9 mouse cellular contexts compared by ENCODE assay signal in genomic region chr5:33393803-33394202, GRCm38 (mm10). TPM values are rescaled to one million over a fixed set of nuclear protein-coding genes. Genes with fewer than 3 reads are reported as not detected.
A peak's percentile ranks its signal among the peaks of the same experiment; 100 is the strongest.
DNase-seq lines count a peak whose midpoint lies in the region; ATAC-seq and TF ChIP-seq lines count a peak whose summit lies in the region.
"Had no signal": no experiment of that assay in that cellular context is flagged by ENCODE, and none has a peak within 500 bp of the region (broad histone marks: within the 10 kb centered on the region; RNA-seq: fewer than 3 reads in every experiment).

No protein-coding gene starts in this region.

- H3K4me2 ChIP-seq in embryonic facial prominence, embryonic 15.5 days (replicated peaks) = no peak overlapping the region
- no peak overlapping the region for H3K4me2 ChIP-seq in heart, embryonic 14.5 days (ENCODE audit: low read length)
- H3K4me2 ChIP-seq in liver, embryonic 12.5 days = no peak overlapping the region
- H3K4me2 ChIP-seq in neural tube, embryonic 12.5 days (replicated peaks) = no peak overlapping the region

- no peak overlapping the region for H3K27ac ChIP-seq in embryonic facial prominence, embryonic 15.5 days (replicated peaks)
- H3K27ac ChIP-seq in heart, embryonic 14.5 days (replicated peaks in 1 of 2; ENCODE audit: control insufficient read depth in 1 of 2, insufficient read depth in 1 of 2, low read depth in 2 of 2, low read length in 2 of 2) = no peak overlapping the region
- H3K27ac ChIP-seq in liver, embryonic 12.5 days = no peak overlapping the region
- H3K27ac ChIP-seq in neural tube, embryonic 12.5 days = no peak overlapping the region
- no peak overlapping the region for H3K27ac ChIP-seq in testis, adult 2 months (ENCODE audit: control insufficient read depth, insufficient read depth, low read depth, low read length)

- 0 out of 2 replicates have a peak, but pooled peaks have one; percentile 51 for ATAC-seq in embryonic facial prominence, embryonic 15.5 days (ENCODE audit: insufficient number of reproducible peaks, low FRiP score, low TSS enrichment, low read depth)
- 0 out of 2 replicates have a peak, but pooled peaks have one; percentile 42 for ATAC-seq in heart, embryonic 14.5 days (ENCODE audit: insufficient number of reproducible peaks, insufficient read depth, low FRiP score, low read depth)
- ATAC-seq in liver, embryonic 12.5 days = 0 out of 2 replicates have a peak, but pooled peaks have one; percentile 49
- peak; percentile 58; the same call in 1 of the 2 replicates for ATAC-seq in neural tube, embryonic 12.5 days (ENCODE audit: low FRiP score, low read depth)

- DNase-seq in CD4-positive helper T cell, adult 2 months (ENCODE audit: low read depth, low spot score) = peak; percentile 74
- peak; percentile 79 to 82 for DNase-seq in adrenal gland, postnatal 36 days
- DNase-seq in kidney, postnatal 14 days = peak; percentile 86

- H3K4me1 ChIP-seq in embryonic facial prominence, embryonic 15.5 days = no peaks in the 10 kb centered on the region
- H3K4me1 ChIP-seq in heart, embryonic 14.5 days (ENCODE audit: control insufficient read depth in 2 of 2, insufficient read depth in 2 of 2, low read length in 2 of 2) = no peaks in the 10 kb centered on the region
- no peaks in the 10 kb centered on the region for H3K4me1 ChIP-seq in liver, embryonic 12.5 days
- H3K4me1 ChIP-seq in neural tube, embryonic 12.5 days = peaks cover 4% of the 10 kb centered on the region; the same call in 1 of the 2 replicates
- H3K4me1 ChIP-seq in testis, adult 2 months (ENCODE audit: control insufficient read depth, insufficient read depth, low read length) = no peaks in the 10 kb centered on the region

- no peak overlapping the region for H3K4me3 ChIP-seq in embryonic facial prominence, embryonic 15.5 days (replicated peaks)
- H3K4me3 ChIP-seq in heart, embryonic 14.5 days (ENCODE audit: control insufficient read depth in 1 of 2, insufficient read depth in 1 of 2, low read depth in 1 of 2, low read length in 2 of 2) = no peak overlapping the region
- H3K4me3 ChIP-seq in liver, embryonic 12.5 days = no peak overlapping the region
- no peak overlapping the region for H3K4me3 ChIP-seq in neural tube, embryonic 12.5 days
- no peak overlapping the region for H3K4me3 ChIP-seq in testis, adult 2 months (ENCODE audit: control insufficient read depth, low read depth, low read length)
- H3K4me3 ChIP-seq: erythroblast, embryonic 14.5 days had no signal

- H3K9me3 ChIP-seq in embryonic facial prominence, embryonic 15.5 days (replicated peaks) = no peaks in the 10 kb centered on the region
- H3K9me3 ChIP-seq in heart, embryonic 14.5 days (ENCODE audit: control insufficient read depth, low read length) = no peaks in the 10 kb centered on the region
- H3K9me3 ChIP-seq in liver, embryonic 12.5 days (replicated peaks) = no peaks in the 10 kb centered on the region
- H3K9me3 ChIP-seq in neural tube, embryonic 12.5 days = no peaks in the 10 kb centered on the region

- peaks cover 39% of the 10 kb centered on the region for H3K36me3 ChIP-seq in embryonic facial prominence, embryonic 15.5 days
- 0 out of 2 replicates have a peak, but pooled peaks cover 12% of the 10 kb centered on the region for H3K36me3 ChIP-seq in heart, embryonic 14.5 days (ENCODE audit: control insufficient read depth, insufficient read depth, low read length)
- H3K36me3 ChIP-seq in liver, embryonic 12.5 days = peaks cover 25% of the 10 kb centered on the region
- H3K36me3 ChIP-seq in neural tube, embryonic 12.5 days = peaks cover 16% of the 10 kb centered on the region; the same call in 1 of the 2 replicates
- H3K36me3 ChIP-seq in testis, adult 2 months (ENCODE audit: control insufficient read depth, insufficient read depth, low read length) = peaks cover 2% of the 10 kb centered on the region; the same call in 1 of the 2 replicates

- TF ChIP-seq POLR2A in testis, adult 2 months (IDR thresholded peaks at IDR 0.05; ENCODE audit: control insufficient read depth, low read depth, low read length) = no peak

- 16% methylated on average over 7 of the region's 7 CpGs for WGBS in embryonic facial prominence, embryonic 15.5 days
- 14% methylated on average over 7 of the region's 7 CpGs for WGBS in heart, embryonic 14.5 days
- WGBS in liver, embryonic 12.5 days (ENCODE audit: insufficient replicate concordance) = 20% methylated on average over 7 of the region's 7 CpGs
- 19% methylated on average over 7 of the region's 7 CpGs for WGBS in neural tube, embryonic 12.5 days

- no peaks in the 10 kb centered on the region for H3K27me3 ChIP-seq in embryonic facial prominence, embryonic 15.5 days
- no peaks in the 10 kb centered on the region for H3K27me3 ChIP-seq in heart, embryonic 14.5 days (ENCODE audit: control insufficient read depth, insufficient read depth, low read length)
- H3K27me3 ChIP-seq in liver, embryonic 12.5 days (replicated peaks) = no peaks in the 10 kb centered on the region; the same call in 1 of the 2 replicates
- no peaks in the 10 kb centered on the region for H3K27me3 ChIP-seq in neural tube, embryonic 12.5 days (replicated peaks)
- H3K27me3 ChIP-seq in testis, adult 2 months (ENCODE audit: control insufficient read depth, insufficient read depth, low read length) = no peaks in the 10 kb centered on the region

- TF ChIP-seq CTCF in testis, adult 2 months (IDR thresholded peaks at IDR 0.05; ENCODE audit: control insufficient read depth, insufficient read depth, insufficient replicate concordance, low read depth, low read length) = peak; percentile 89; the same call in 1 of the 2 replicates

- no peak overlapping the region for H3K9ac ChIP-seq in embryonic facial prominence, embryonic 15.5 days
- H3K9ac ChIP-seq in heart, embryonic 14.5 days (ENCODE audit: low read length) = no peak overlapping the region
- H3K9ac ChIP-seq in liver, embryonic 12.5 days = no peak overlapping the region
- no peak overlapping the region for H3K9ac ChIP-seq in neural tube, embryonic 12.5 days

RNA-seq across cellular contexts. Expression of gene Uvssa, which starts 15.5 kb away (rescaled TPM):
- 1 to 10 TPM; 5.8 to 8.4 TPM for total RNA-seq in adrenal gland, postnatal 36 days (2021)
- 10.4 and 11.3 TPM in 2 replicates for polyA plus RNA-seq in embryonic facial prominence, embryonic 15.5 days (2015; fragmentation: Nextera tagmentation; extraction: Ambion mirVana)
- 4.5 and 4.9 TPM in 2 replicates for polyA plus RNA-seq in heart, embryonic 14.5 days (2014; fragmentation: Nextera tagmentation; extraction: Ambion mirVana)
- polyA plus RNA-seq in liver, embryonic 12.5 days (2016; fragmentation: Nextera tagmentation; extraction: Ambion mirVana) = 3.5 and 3.6 TPM in 2 replicates
- polyA plus RNA-seq in neural tube, embryonic 12.5 days (2016; fragmentation: Nextera tagmentation; extraction: Ambion mirVana) = 8.5 and 8.7 TPM in 2 replicates
- polyA plus RNA-seq in testis, adult 2 months (2012; rRNA removed) = 7.9 and 8.3 TPM in 2 replicates

RNA-seq across cellular contexts. Expression of gene Nkx1-1, which starts 40.0 kb away (rescaled TPM):
- not detected for total RNA-seq in adrenal gland, postnatal 36 days (2021)
- not detected in 2 replicates for polyA plus RNA-seq in embryonic facial prominence, embryonic 15.5 days (2015; fragmentation: Nextera tagmentation; extraction: Ambion mirVana)
- polyA plus RNA-seq in heart, embryonic 14.5 days (2014; fragmentation: Nextera tagmentation; extraction: Ambion mirVana) = not detected in 2 replicates
- not detected in 2 replicates for polyA plus RNA-seq in liver, embryonic 12.5 days (2016; fragmentation: Nextera tagmentation; extraction: Ambion mirVana)
- polyA plus RNA-seq in neural tube, embryonic 12.5 days (2016; fragmentation: Nextera tagmentation; extraction: Ambion mirVana) = 2.2 and 2.8 TPM in 2 replicates
- 0.22 and 0.47 TPM in 2 replicates for polyA plus RNA-seq in testis, adult 2 months (2012; rRNA removed)
- polyA plus RNA-seq: erythroblast, embryonic 14.5 days had no signal

RNA-seq across cellular contexts. Expression of gene Maea, which starts 58.5 kb away (rescaled TPM):
- total RNA-seq in adrenal gland, postnatal 36 days (2021) = 100 to 1,000 TPM; 119 to 120 TPM
- polyA plus RNA-seq in embryonic facial prominence, embryonic 15.5 days (2015; fragmentation: Nextera tagmentation; extraction: Ambion mirVana) = 116 and 118 TPM in 2 replicates
- 133 and 140 TPM in 2 replicates for polyA plus RNA-seq in heart, embryonic 14.5 days (2014; fragmentation: Nextera tagmentation; extraction: Ambion mirVana)
- polyA plus RNA-seq in liver, embryonic 12.5 days (2016; fragmentation: Nextera tagmentation; extraction: Ambion mirVana) = 64.2 and 67.7 TPM in 2 replicates
- 124 and 125 TPM in 2 replicates for polyA plus RNA-seq in neural tube, embryonic 12.5 days (2016; fragmentation: Nextera tagmentation; extraction: Ambion mirVana)
- 98.3 and 112 TPM in 2 replicates for polyA plus RNA-seq in testis, adult 2 months (2012; rRNA removed)
